Mouse (Mus musculus) MEL (cell line): ENCODE data around the gene A3galt2.

ENCODE experiments used
- CHD2 ChIP-seq: IDR thresholded peaks from 2 replicates; pipeline ENCODE4 v1.6.1; 2011; ENCODE audit warnings: low read length, improper control_type of control experiment
- CTCF ChIP-seq, 3 experiments: IDR thresholded peaks in 2 of 3; conservative IDR thresholded peaks in 1 of 3; 2 replicates each; pipeline ENCODE4 v1.5.1; 2011 to 2012; ENCODE audit warnings: low read length in 3 of 3, low read depth in 2 of 3, mild to moderate bottlenecking in 2 of 3, improper control_type of control experiment in 1 of 3, inconsistent platforms in 1 of 3, mixed read lengths in 1 of 3, moderate library complexity in 1 of 3; ENCODE audit not compliant: control insufficient read depth in 1 of 3, insufficient read depth in 1 of 3, poor library complexity in 1 of 3, severe bottlenecking in 1 of 3
- E2F4 ChIP-seq: IDR thresholded peaks from 2 replicates; pipeline ENCODE4 v1.6.1; 2011; ENCODE audit warnings: low read depth, low read length, improper control_type of control experiment, borderline replicate concordance
- GABPA ChIP-seq: IDR thresholded peaks from 2 replicates; pipeline ENCODE4 v1.6.1; 2012; ENCODE audit warnings: low read depth, mild to moderate bottlenecking, inconsistent platforms, low read length, improper control_type of control experiment, moderate library complexity
- MAX ChIP-seq: IDR thresholded peaks from 2 replicates; pipeline ENCODE4 v1.6.1; 2011; ENCODE audit warnings: low read length, improper control_type of control experiment
- NRF1 ChIP-seq: IDR thresholded peaks from 2 replicates; pipeline ENCODE4 v1.6.1; 2014; ENCODE audit warnings: low read depth, mild to moderate bottlenecking, inconsistent platforms, low read length, improper control_type of control experiment, moderate library complexity; ENCODE audit not compliant: poor library complexity, insufficient read depth, severe bottlenecking
- POLR2A ChIP-seq, 2 experiments: IDR thresholded peaks; 2 replicates each; pipeline ENCODE4 v1.6.1; 2011 to 2012; ENCODE audit warnings: low read length in 2 of 2, mild to moderate bottlenecking in 2 of 2, control low read depth in 1 of 2, improper control_type of control experiment in 1 of 2, low read depth in 1 of 2, moderate library complexity in 1 of 2; ENCODE audit not compliant: control insufficient read depth in 1 of 2, insufficient read depth in 1 of 2, poor library complexity in 1 of 2
- TBP ChIP-seq: IDR thresholded peaks from 2 replicates; pipeline ENCODE4 v1.8.0; 2011; ENCODE audit warnings: low read depth, low read length, improper control_type of control experiment
- USF1 ChIP-seq: IDR thresholded peaks from 2 replicates; pipeline ENCODE4 v1.6.1; 2014; ENCODE audit warnings: low read depth, mild to moderate bottlenecking, inconsistent platforms, low read length, improper control_type of control experiment, moderate library complexity

DNA sequence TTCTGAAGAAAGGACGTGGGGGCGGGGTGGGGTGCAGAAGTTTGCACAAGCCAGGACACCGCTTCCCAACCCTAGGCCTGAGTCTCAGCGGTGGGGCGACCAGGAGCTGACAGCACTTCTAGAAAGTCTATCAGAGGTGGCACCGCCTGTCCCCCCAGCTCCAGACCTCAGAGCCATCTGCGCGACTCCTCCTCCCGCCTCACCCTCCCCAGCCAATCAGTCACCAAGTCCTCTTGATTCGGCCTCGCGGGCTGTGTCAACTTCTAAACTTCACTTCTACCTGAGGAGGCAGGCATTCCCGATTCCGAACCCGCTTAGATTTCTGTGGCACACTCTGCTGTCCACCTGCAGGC is 51.6 kb downstream of the A3galt2 start:
- TF ChIP-seq CHD2 (no peak), POLR2A (IDR thresholded peaks at IDR 0.05; ENCODE audit: control insufficient read depth in 1 of 2, insufficient read depth in 1 of 2, low read depth in 1 of 2, low read length in 2 of 2, poor library complexity in 1 of 2) (peak; percentile 35 to 93; a peak in 2 of 4 replicates), E2F4 (no peak), CTCF (IDR thresholded peaks at IDR 0.05 in 2 of 3, conservative IDR thresholded peaks at IDR 0.05 in 1 of 3; ENCODE audit: control insufficient read depth in 1 of 3, insufficient read depth in 1 of 3, low read depth in 2 of 3, low read length in 3 of 3, poor library complexity in 1 of 3, severe bottlenecking in 1 of 3) (no peak), NRF1 (no peak), USF1 (no peak), GABPA (no peak), TBP (peak; percentile 88), MAX (no peak; the same call in 1 of the 2 replicates)
